Mouse (Mus musculus) lung, postnatal 0 days (tissue): ENCODE measurements around the gene Snx17.
A peak's percentile ranks its signal among the peaks of the same experiment; 100 is the strongest.

ENCODE experiments used
- CTCF ChIP-seq: IDR thresholded peaks from 2 replicates; pipeline ENCODE4 v1.5.1; 2016; ENCODE audit warnings: antibody characterized with exemption, mild to moderate bottlenecking
- EP300 ChIP-seq: IDR thresholded peaks from 2 replicates; pipeline ENCODE4 v1.6.1; 2016; ENCODE audit warnings: antibody characterized with exemption, mild to moderate bottlenecking, control low read depth

GRCm38 (mm10) chr5:31199893-31200292, 6.9 kb downstream of the Snx17 start:
- TF ChIP-seq CTCF (peak; percentile 47), EP300 (no peak)
